Mouse (Mus musculus): ENCODE measurements around the gene Sec11a. TPM values are rescaled to one million over a fixed set of nuclear protein-coding genes. Genes with fewer than 3 reads are reported as not detected.

Sec11a gene
- total RNA-seq, 2 experiments from 2014 or later: 60.1 to 114 TPM

DNA sequence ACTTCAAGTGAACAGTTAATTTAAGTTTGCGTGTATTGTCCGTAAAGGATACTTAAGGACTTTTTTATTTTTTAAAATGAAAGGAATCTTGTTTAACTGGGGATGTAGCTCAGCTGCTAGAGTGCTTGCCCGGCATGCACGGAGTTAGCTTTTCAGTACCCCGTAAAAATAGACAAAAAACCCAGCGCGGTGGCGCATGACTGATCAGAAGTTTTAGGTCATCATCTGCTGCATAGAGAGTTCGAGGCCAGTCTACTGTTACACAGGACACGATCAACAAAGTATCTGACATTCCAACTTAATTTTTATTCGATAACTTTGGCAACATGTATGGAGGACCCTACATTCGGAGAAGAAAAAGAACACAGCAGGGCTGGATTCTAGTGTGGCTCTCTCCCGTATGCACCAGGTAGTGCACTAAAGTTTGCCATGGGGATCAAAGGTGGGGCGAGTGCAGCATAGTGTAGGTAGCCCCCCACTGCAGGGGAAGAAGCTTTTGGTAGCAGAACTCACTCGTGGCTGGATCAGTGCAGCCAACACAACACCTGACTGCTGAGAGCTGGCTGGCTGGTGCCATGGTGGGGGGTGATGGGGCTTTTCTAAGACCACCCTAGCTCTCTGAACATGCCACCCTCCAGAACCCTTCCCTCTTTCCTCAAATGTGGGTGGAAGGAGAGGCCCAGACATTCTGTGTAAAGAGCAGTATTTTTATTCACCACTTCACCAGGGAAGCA, 45.9 kb downstream of the Sec11a start:
- ATAC-seq (replicated peaks; ENCODE audit: low FRiP score, poor library complexity, severe bottlenecking): 0 out of 2 replicates have a peak, but pooled peaks have one; percentile 4

- ATAC-seq (replicated peaks; ENCODE audit: low FRiP score, poor library complexity, severe bottlenecking): peak; percentile 96
These were observed 46.6 kb downstream of the Sec11a start, which contains the start of gene Wdr73 for GRCm38 (mm10) chr7:80900944-80901501. Wdr73 (minus strand) TSS chr7:80901269.

DNA sequence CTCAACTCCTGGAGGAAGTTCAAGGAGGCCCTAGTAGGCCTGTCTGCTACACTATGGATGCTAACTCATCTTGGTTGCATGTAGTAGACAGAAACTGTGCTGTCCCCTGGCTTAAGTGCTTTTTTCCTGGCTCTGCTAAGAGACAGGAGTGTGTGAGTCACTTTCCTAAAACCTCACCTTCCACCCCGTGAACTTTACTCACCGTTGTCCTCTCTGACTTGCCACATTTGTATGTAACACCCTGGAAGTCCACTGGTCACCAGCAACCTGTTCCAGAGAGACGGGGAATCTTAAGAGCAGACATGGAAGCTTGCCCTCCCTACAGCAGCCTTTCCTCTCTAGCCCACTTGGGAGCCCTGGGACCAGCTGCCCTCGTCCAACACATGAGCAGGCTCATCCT, 49.9 kb downstream of the Sec11a start:
- ATAC-seq (replicated peaks; ENCODE audit: low FRiP score, poor library complexity, severe bottlenecking): no peak

DNA sequence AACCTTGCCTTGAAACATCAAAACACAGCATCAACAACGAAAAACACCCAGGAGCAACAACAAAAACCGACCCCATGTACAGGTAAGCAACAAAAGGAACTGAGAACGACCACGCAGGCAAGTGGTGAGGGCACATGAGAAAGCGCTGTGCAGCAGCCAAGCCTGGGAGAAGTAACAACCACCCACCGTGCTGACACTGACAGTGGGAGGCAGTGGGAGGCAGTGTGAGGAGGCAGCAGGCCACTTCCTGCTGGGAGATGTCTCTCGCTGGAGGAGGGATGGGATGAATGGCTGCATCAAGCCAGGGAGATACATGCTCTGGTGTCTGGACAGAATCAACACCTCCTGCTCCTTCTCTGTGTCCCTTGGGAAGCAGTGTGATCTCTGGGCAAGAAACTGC, 50.4 kb downstream of the Sec11a start:
- no peak for ATAC-seq (replicated peaks; ENCODE audit: low FRiP score, poor library complexity, severe bottlenecking)

DNA sequence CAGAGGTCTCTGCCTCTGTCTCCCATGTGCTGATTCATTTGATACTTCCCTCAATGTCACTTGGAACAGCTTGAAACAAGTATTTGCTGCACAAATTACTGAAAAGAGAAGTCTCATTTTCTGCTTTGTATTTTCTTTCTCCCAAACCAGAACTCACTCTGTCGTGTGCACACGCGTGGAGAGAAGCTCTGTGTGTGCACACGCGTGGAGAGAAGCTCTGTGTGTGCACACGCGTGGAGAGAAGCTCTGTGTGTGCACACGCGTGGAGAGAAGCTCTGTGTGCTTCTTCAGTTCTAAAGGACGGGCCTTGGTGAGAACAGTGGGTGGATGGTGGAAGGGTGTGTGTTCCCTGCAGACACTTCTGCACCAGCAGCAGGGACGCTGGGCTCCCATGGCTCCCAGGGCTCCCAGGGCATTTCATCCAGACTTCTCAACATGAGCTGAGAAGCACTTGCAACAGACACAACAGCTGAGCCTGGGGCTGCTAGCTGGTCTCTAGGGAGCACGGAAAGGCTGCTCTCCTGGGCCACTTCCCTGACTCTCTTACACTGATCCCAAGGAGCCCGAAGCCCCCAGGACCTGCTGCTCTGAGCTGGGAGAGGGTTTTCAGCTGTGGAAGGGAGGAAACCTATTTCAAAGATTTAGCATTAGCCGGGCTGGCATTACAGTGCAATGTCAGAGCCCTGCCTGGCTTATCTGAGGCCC, 52.6 kb downstream of the Sec11a start:
- no peak for ATAC-seq (replicated peaks; ENCODE audit: low FRiP score, poor library complexity, severe bottlenecking)

DNA sequence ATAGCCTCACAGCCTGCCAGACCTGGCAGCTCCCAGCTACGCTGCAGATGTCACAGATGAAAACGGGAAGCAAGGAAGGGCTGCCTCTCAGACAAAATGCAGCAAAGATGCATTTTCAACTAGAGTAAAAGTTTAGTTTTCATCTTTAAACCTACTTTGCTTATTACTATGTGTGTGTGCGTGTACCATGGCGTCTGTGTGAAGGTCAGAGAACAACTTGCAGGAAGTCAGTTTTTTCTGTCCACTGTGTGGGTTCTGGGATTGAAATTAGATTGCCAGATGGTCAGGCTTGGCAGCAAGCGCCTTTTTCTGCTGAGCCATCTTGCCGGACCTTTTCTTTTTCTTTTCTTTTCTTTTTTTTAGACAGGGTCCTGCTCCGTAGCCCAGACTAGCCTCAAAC, 53.4 kb downstream of the Sec11a start:
- ATAC-seq (replicated peaks; ENCODE audit: low FRiP score, poor library complexity, severe bottlenecking): no peak

- ATAC-seq (replicated peaks; ENCODE audit: low FRiP score, poor library complexity, severe bottlenecking): no peak
These were observed 53.8 kb downstream of the Sec11a start for GRCm38 (mm10) chr7:80893753-80894129.

DNA sequence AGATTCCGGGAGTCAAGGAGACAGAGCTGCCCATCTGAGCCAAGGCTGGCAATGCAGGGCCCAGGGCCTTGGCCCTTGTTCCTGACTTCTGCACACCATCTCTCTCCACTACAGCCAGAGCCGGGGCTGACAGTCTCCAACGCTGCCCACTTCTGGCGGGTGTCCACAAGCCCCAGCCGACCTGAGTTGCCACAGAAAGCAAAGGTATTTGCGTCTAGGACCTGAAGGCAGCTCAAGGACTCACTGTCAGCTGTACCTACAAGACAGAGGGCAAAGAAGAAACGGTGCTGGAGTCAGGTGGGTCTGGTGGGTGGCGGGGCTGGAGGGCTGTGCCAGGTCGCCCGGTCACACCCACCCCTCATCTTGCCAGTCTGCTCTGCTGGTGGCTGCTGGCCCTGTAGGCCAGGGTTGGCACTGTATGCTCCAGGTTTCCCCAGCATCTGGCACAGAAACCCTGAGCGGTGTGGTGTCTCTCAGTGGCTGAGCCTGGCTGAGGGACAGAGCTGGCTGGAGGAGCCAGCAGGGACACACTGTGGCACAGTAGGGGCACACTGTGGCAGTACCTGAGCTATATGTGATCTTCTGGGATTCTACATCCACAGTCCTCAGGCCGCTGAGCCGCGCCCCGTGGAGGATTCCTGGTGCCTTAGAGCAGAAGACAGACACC, 54.4 kb downstream of the Sec11a start:
- ATAC-seq (replicated peaks; ENCODE audit: low FRiP score, poor library complexity, severe bottlenecking): no peak

GRCm38 (mm10) chr7:80889841-80890241, 57.7 kb downstream of the Sec11a start:
- no peak for ATAC-seq (replicated peaks; ENCODE audit: low FRiP score, poor library complexity, severe bottlenecking)

DNA sequence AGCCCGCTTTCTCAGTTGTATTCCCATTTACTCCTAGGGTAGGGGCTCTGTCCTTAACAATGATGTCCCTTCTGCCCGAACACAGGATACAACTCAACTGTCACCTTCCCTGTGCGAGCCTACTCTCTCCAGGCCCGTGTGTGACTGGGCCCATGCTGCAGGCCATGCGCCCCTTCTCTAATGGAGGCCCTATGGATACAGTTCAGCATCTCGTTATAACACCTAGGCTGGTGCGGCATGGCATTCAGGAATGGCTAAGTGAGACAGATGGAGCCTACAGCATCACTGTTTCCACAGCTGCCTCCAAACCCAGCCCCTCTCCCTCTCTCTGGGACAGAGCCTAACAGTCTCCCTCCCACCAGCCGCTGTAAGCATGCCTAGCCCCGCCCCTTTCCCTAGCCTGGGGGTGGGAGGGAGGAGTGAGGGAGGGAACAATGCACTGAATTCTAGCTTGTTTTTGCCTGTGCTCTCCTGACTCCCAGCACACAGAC, 58.5 kb downstream of the Sec11a start:
- no peak for ATAC-seq (replicated peaks; ENCODE audit: low FRiP score, poor library complexity, severe bottlenecking)

GRCm38 (mm10) chr7:80888595-80888994, 59.0 kb downstream of the Sec11a start:
- no peak for ATAC-seq (replicated peaks; ENCODE audit: low FRiP score, poor library complexity, severe bottlenecking)

GRCm38 (mm10) chr7:80885666-80886065, 61.9 kb downstream of the Sec11a start:
- no peak for ATAC-seq (replicated peaks; ENCODE audit: low FRiP score, poor library complexity, severe bottlenecking)

DNA sequence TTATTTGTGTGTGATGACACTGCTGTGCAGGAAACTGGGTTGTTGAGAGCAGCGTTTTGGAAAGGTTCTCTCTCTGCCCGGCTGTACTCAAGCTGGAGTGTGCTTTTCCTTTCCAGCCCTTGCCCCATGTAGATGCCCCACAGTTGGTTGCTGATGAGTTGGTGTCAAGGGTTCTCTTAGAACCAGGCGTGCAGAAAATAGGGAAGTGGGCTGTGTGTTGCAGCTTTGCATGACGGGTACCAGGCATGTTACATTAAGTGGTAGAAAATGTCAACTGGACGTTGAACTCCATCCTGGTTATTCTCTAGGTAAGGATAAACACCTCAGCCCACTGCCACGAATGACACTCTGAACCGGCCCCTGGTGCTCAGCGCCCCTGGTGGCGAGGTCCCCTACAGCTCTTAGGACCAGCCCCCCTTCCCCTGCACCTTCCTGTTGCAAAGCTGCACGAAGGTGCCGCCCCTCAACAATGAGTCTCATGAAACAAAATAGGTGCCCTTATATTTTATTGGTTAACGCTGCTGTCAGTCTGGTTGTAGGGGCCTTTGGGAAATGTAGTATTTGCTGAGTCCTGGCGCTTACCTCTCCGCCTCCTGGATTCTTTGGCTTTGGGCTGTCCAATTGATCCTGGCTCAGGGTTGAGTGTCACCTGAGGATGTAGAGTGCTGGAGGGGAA, 64.6 kb downstream of the Sec11a start:
- ATAC-seq (replicated peaks; ENCODE audit: low FRiP score, poor library complexity, severe bottlenecking): 0 out of 2 replicates have a peak, but pooled peaks have one; percentile 31

- ATAC-seq (replicated peaks; ENCODE audit: low FRiP score, poor library complexity, severe bottlenecking): no peak
These were observed 71.9 kb downstream of the Sec11a start for GRCm38 (mm10) chr7:80875727-80876126.

GRCm38 (mm10) chr7:80873631-80874030, 73.9 kb downstream of the Sec11a start:
- no peak for ATAC-seq (replicated peaks; ENCODE audit: low FRiP score, poor library complexity, severe bottlenecking)

DNA sequence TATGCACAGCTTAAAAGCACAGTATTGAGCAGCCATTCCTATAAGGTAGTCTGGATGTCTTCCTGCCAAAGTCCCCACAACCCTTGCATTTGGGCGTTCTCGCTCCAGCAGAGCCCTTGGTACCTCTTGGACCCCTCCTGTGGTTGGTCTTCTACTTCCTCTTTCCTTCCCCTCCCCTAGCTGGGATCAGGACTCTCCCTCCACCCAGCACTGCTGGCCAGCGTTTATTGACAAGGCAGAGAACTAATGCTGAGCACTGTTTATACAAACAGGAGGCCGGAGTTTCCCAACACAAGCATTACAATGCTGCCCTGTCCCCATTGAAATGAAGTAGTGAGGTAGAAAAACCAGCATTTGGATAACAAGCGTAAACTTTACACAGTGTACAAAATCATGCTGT, 74.5 kb downstream of the Sec11a start:
- no peak for ATAC-seq (replicated peaks; ENCODE audit: low FRiP score, poor library complexity, severe bottlenecking)

DNA sequence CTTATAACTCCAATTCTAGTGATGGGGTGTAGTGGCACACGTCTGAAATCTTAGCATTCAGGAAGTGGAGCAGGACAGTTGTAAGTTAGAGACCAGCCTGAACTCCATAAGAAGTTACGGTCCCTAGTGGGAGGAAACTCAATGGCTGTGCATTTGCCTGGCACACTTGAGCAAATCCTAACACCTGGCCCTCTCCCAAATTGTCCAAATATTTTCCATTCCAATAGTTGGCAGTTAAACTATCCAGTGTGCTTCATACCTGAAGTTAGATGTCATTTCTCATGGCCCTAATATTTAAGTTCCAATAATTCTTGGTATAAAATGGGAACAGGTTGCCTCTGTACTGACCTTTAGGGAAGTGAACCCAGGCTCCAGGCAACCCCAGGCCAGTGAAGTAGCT, 78.9 kb downstream of the Sec11a start:
- ATAC-seq (replicated peaks; ENCODE audit: low FRiP score, poor library complexity, severe bottlenecking): no peak

DNA sequence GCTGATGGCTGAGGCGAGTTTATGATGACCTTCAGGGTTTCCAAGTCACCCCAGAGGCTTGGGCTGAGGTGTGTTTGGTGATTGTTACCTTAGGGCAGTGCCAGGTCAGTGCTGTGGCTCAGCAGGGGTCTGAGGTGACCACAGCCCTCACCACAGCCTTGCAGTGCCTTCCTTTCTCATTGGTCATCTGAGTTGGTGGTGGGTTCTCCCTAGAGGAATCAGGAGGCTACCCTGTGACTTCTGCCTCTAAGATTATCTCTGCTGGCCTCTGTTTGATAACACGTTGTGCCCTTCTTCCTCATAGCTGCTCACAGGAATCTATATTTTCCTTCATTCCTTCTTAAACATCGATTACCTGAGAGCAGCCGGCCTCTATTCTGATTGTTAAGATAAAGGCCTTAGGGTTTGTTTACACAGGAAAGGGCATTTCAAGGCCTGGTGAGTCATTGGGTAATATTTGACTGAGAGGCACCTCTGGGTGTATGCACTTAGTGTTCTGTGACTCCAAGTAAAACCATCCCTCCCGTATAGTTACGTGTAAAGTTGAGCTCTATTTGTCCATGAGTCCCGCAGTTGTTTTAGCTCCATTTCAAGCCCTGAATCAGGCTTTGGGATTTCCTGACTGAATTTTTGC, 80.9 kb downstream of the Sec11a start:
- ATAC-seq (replicated peaks; ENCODE audit: low FRiP score, poor library complexity, severe bottlenecking): no peak

DNA sequence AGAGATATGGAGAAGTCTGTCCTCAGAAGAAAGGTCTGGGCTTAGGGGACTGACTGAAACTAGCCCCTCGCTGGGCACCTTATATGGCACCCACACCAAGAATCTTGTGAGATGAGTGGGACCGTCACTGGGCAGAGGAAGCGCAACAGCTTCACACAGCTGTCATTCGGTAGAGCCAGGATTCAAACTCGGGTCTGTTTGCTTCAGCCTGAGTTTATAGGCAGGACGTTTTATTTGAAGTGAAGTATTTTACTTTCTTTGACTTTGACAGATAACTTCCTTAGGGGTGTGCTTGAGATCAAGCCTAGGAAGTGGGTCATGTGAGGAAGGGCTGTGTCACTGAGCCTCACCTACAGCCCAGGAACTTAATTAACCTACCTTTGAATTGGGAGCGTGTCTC, 82.1 kb downstream of the Sec11a start:
- no peak for ATAC-seq (replicated peaks; ENCODE audit: low FRiP score, poor library complexity, severe bottlenecking)
